Mouse (Mus musculus): ENCODE data around the gene Rnf10. TPM values are rescaled to one million over a fixed set of nuclear protein-coding genes. Genes with fewer than 3 reads are reported as not detected.
"Not testable (repeated sequence)": the region's sequence is repeated elsewhere in the genome, so short reads cannot be mapped to it uniquely, and the experiment has no call there.

Gene Rnf10
- polyA plus RNA-seq, 1 experiment from 2014 or later: 77.1 TPM

DNA sequence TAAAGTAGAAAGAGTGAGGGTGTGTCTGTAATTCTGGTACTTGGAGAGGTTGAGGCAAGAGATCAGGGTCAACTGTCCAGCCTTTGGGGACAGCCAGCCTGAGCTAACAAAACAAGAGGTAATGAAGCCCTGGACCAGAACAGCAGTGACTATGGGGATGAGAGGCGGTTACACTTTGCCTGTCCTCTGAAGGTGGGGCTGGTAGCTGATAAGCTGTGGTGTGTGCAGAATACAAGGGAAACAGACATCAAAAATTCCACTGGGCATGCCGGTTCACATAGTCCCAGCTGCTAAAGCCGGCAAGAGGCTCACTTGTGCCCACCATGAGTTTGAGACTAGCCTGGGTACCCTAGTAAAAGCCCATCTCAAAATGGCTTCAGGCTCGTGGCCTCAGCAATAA is 39.7 kb upstream of the Rnf10 start:
- ATAC-seq (ENCODE audit: insufficient number of reproducible peaks, insufficient read depth, low FRiP score, low read depth): no peak
- Histone ChIP-seq H3K9ac (ENCODE audit: low read length) (no peak overlapping the region), H3K27me3 (ENCODE audit: control insufficient read depth, insufficient read depth, low read length) (no peaks in the 10 kb centered on the region), H3K9me3 (ENCODE audit: control insufficient read depth, low read length) (no peaks in the 10 kb centered on the region), H3K4me3 (ENCODE audit: control insufficient read depth in 1 of 2, insufficient read depth in 1 of 2, low read depth in 1 of 2, low read length in 2 of 2) (no peak overlapping the region), H3K36me3 (ENCODE audit: control insufficient read depth, insufficient read depth, low read length) (no peaks in the 10 kb centered on the region), H3K27ac (replicated peaks in 1 of 2; ENCODE audit: control insufficient read depth in 1 of 2, insufficient read depth in 1 of 2, low read depth in 2 of 2, low read length in 2 of 2) (peak overlapping the region; percentile 19 to 41; a peak in 2 of 4 replicates), H3K4me1 (ENCODE audit: control insufficient read depth in 2 of 2, insufficient read depth in 2 of 2, low read length in 2 of 2) (peaks cover 21 to 25% of the 10 kb centered on the region in 2 experiments), H3K4me2 (ENCODE audit: low read length) (no peak overlapping the region)
- 39% methylated on average over 4 of the region's 4 CpGs for WGBS

DNA sequence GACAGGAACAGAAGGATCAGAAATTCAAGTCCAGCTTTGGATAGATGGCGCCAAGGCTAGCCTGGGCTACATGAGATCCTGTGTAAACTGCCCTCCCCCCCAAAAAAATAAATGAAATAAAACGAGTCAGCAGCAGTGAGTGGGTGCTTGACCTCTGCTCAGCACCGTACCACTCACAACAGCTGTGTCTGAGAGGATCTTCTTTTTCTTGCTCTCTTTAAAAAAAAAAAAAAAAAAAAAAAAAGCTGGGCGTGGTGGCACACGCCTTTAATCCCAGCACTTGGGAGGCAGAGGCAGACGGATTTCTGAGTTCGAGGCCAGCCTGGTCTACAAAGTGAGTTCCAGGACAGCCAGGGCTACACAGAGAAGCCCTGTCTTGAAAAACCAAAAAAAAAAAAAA is 29.5 kb upstream of the Rnf10 start:
- ATAC-seq (ENCODE audit: insufficient number of reproducible peaks, insufficient read depth, low FRiP score, low read depth); H3K27ac ChIP-seq (replicated peaks in 1 of 2; ENCODE audit: control insufficient read depth in 1 of 2, insufficient read depth in 1 of 2, low read depth in 2 of 2, low read length in 2 of 2); H3K9me3 ChIP-seq (ENCODE audit: control insufficient read depth, low read length); H3K4me3 ChIP-seq (ENCODE audit: control insufficient read depth in 1 of 2, insufficient read depth in 1 of 2, low read depth in 1 of 2, low read length in 2 of 2); H3K4me2 ChIP-seq (ENCODE audit: low read length); H3K27me3 ChIP-seq (ENCODE audit: control insufficient read depth, insufficient read depth, low read length): not testable (repeated sequence)
- peaks cover 25% of the 10 kb centered on the region for H3K36me3 ChIP-seq (ENCODE audit: control insufficient read depth, insufficient read depth, low read length)
- peaks cover 4 to 24% of the 10 kb centered on the region in 2 experiments for H3K4me1 ChIP-seq (ENCODE audit: control insufficient read depth in 2 of 2, insufficient read depth in 2 of 2, low read length in 2 of 2)
- peak overlapping the region; percentile 79; the same call in 1 of the 2 replicates for H3K9ac ChIP-seq (ENCODE audit: low read length)
- WGBS: 83% methylated on average over 3 of the region's 7 CpGs

DNA sequence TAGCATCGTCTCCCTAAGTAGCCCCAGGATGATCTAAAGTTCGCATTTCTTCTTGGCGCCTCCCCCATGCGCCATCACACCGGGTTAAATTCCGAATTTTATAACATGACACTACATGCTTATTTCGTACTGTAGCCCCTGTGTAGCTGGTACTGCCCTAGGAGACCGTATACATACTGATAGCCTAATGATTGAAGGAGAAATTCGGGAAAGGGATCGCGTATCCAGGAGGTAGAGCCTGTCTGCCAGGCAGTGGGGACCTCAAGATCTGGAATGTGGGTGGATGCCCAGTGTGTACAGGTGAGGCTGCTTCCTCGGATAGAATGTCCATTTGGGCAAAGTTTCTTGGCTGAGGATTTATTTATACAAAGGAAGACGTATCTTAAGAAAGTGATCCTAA is 28.9 kb upstream of the Rnf10 start:
- no peak for ATAC-seq (ENCODE audit: insufficient number of reproducible peaks, insufficient read depth, low FRiP score, low read depth)

DNA sequence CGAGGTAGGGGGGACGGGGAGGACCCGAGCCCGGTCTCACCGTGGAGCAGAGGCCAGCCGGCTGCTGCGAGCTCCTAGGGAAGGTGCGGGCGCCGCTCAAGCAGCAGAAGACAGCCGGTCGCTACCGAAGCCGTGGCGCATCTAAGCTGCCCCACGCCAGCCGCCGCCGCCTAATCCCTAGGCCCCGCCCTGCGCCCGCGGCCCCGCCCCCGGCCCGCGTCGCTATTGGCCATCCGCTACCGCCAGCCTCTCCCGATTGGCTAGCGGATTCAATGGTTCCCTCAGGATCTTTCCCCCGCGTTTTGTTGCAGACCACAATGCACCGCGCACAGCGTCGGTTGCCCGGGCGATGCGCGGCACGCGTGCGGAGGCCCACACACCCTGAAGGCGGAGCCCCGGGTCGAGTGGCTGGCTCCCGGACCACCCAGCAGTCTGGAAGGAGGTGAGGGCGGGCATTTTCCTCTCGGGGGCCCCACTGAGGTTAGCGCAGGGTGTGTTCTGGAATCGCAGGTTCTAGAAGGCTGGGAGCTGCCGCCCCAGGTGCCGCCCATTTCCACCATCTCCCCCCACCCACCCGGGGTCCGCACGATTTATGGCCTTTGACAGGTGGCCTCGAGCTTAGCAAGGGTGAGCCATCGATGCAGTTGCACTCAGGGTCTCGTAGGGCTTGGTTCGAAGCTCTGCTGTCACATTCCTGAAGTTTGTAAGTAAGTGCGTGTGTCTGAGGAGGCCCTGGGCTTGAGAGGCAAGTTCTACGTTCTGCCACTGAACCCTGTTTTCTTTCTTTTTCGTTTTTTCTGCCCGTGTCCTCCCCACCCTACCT is 28.3 kb upstream of the Rnf10 start, which contains the start of gene Dynll1:
Gene Dynll1, minus strand, starts transcription at position 208 of the 823 bp plus-strand sequence.
- peak within 1 kb of the TSS; percentile 82 to 97 for H3K4me3 ChIP-seq (ENCODE audit: control insufficient read depth in 1 of 2, insufficient read depth in 1 of 2, low read depth in 1 of 2, low read length in 2 of 2)
- WGBS: under 1% methylated on average over 62 of the region's 66 CpGs

More for the DNA sequence above, 28.9 kb upstream of the Rnf10 start:
- Histone ChIP-seq H3K36me3 (ENCODE audit: control insufficient read depth, insufficient read depth, low read length) (peaks cover 31% of the 10 kb centered on the region), H3K27ac (replicated peaks in 1 of 2; ENCODE audit: control insufficient read depth in 1 of 2, insufficient read depth in 1 of 2, low read depth in 2 of 2, low read length in 2 of 2) (peak overlapping the region; percentile 6 to 65), H3K4me1 (ENCODE audit: control insufficient read depth in 2 of 2, insufficient read depth in 2 of 2, low read length in 2 of 2) (peaks cover 4 to 24% of the 10 kb centered on the region in 2 experiments), H3K9me3 (ENCODE audit: control insufficient read depth, low read length) (no peaks in the 10 kb centered on the region), H3K4me3 (ENCODE audit: control insufficient read depth in 1 of 2, insufficient read depth in 1 of 2, low read depth in 1 of 2, low read length in 2 of 2) (peak overlapping the region; percentile 47 to 82), H3K4me2 (ENCODE audit: low read length) (peak overlapping the region; percentile 83), H3K27me3 (ENCODE audit: control insufficient read depth, insufficient read depth, low read length) (no peaks in the 10 kb centered on the region), H3K9ac (ENCODE audit: low read length) (peak overlapping the region; percentile 79)
- WGBS: 31% methylated on average over 13 of the region's 13 CpGs

DNA sequence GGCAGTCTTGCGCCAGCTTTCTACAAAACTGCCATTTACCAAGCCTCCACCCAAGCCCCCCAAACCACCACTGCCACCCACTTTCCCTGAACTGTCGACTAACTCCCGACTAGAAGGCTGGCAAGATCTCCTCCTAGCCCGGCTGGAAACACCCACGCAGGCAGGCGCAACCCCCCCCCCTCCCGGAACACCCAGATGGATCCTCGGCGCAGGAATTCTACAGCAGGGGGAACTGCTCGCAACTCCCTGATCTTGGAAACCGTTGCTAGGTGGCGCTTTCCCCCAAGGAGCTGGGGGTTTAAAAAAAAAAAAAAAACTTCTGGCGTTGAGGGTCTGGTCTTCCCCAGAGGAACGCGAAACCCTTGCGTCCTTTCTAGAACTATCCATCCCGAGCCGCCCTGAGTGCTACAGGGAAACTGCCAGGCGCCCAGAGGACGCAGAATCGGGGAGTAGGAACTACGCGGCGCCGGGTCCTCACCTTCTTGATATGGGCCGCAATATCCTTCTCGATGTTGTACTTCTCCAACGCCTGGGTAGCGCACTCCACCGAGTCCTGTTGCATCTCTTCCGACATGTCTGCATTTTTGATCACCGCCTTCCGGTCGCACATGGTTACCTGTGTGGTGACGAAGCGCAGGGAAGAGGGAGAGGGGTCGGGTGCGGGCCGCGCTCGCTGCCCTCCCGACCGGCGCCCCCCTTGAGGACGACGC is 27.5 kb upstream of the Rnf10 start:
- no peak; the same call in 1 of the 2 replicates for ATAC-seq (ENCODE audit: insufficient number of reproducible peaks, insufficient read depth, low FRiP score, low read depth)
- H3K27ac ChIP-seq (replicated peaks in 1 of 2; ENCODE audit: control insufficient read depth in 1 of 2, insufficient read depth in 1 of 2, low read depth in 2 of 2, low read length in 2 of 2): peak overlapping the region; percentile 74 to 89
- peak overlapping the region; percentile 89 for H3K9ac ChIP-seq (ENCODE audit: low read length)
- no peaks in the 10 kb centered on the region for H3K27me3 ChIP-seq (ENCODE audit: control insufficient read depth, insufficient read depth, low read length)
- H3K36me3 ChIP-seq (ENCODE audit: control insufficient read depth, insufficient read depth, low read length): peaks cover 45% of the 10 kb centered on the region
- peak overlapping the region; percentile 83 for H3K4me2 ChIP-seq (ENCODE audit: low read length)
- H3K4me1 ChIP-seq (ENCODE audit: control insufficient read depth in 2 of 2, insufficient read depth in 2 of 2, low read length in 2 of 2): peaks cover 4 to 24% of the 10 kb centered on the region in 2 experiments
- H3K4me3 ChIP-seq (ENCODE audit: control insufficient read depth in 1 of 2, insufficient read depth in 1 of 2, low read depth in 1 of 2, low read length in 2 of 2): peak overlapping the region; percentile 82 to 97
- 1% methylated on average over 46 of the region's 46 CpGs for WGBS
- no peaks in the 10 kb centered on the region for H3K9me3 ChIP-seq (ENCODE audit: control insufficient read depth, low read length)

More for the DNA sequence above, 28.3 kb upstream of the Rnf10 start, which contains the start of gene Dynll1:
- Histone ChIP-seq H3K9ac (ENCODE audit: low read length) (peak within 1 kb of the TSS; percentile 89), H3K4me2 (ENCODE audit: low read length) (peak within 1 kb of the TSS; percentile 83), H3K4me1 (ENCODE audit: control insufficient read depth in 2 of 2, insufficient read depth in 2 of 2, low read length in 2 of 2) (peaks cover 4 to 24% of the 10 kb centered on the region in 2 experiments), H3K36me3 (ENCODE audit: control insufficient read depth, insufficient read depth, low read length) (peaks cover 37% of the 10 kb centered on the region), H3K27ac (replicated peaks in 1 of 2; ENCODE audit: control insufficient read depth in 1 of 2, insufficient read depth in 1 of 2, low read depth in 2 of 2, low read length in 2 of 2) (peak within 1 kb of the TSS; percentile 74 to 89), H3K9me3 (ENCODE audit: control insufficient read depth, low read length) (no peaks in the 10 kb centered on the region), H3K27me3 (ENCODE audit: control insufficient read depth, insufficient read depth, low read length) (no peaks in the 10 kb centered on the region)
- peak; percentile 99 for ATAC-seq (ENCODE audit: insufficient number of reproducible peaks, insufficient read depth, low FRiP score, low read depth)

DNA sequence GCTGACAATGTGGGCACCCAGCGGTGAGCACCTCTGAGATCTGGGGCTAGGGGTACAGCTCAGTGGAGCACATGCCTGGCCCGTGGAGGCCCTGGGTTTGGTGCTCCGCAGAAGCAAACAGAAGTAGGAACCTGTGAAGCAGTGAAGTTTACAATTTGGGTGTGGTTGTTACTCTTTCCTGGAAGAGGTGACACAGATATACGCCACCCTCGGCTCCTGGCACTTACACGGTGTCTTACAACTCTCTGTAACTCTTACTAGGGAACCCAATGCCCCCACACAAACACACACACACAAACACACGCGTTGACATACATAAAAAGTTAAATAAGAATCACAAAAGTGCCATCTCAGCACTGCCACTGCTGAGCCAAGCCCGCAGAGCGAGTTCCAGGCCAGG is 23.6 kb upstream of the Rnf10 start:
- 79% methylated on average over 10 of the region's 10 CpGs for WGBS
- Histone ChIP-seq H3K4me1 (ENCODE audit: control insufficient read depth in 2 of 2, insufficient read depth in 2 of 2, low read length in 2 of 2) (peaks cover 4 to 18% of the 10 kb centered on the region in 2 experiments), H3K4me2 (ENCODE audit: low read length) (no peak overlapping the region), H3K9ac (ENCODE audit: low read length) (no peak overlapping the region), H3K9me3 (ENCODE audit: control insufficient read depth, low read length) (no peaks in the 10 kb centered on the region), H3K4me3 (ENCODE audit: control insufficient read depth in 1 of 2, insufficient read depth in 1 of 2, low read depth in 1 of 2, low read length in 2 of 2) (no peak overlapping the region), H3K36me3 (ENCODE audit: control insufficient read depth, insufficient read depth, low read length) (peaks cover 70% of the 10 kb centered on the region), H3K27ac (replicated peaks in 1 of 2; ENCODE audit: control insufficient read depth in 1 of 2, insufficient read depth in 1 of 2, low read depth in 2 of 2, low read length in 2 of 2) (peak overlapping the region in 1 of 2 experiments; percentile 9; a peak in 1 of 4 replicates), H3K27me3 (ENCODE audit: control insufficient read depth, insufficient read depth, low read length) (no peaks in the 10 kb centered on the region)
- no peak for ATAC-seq (ENCODE audit: insufficient number of reproducible peaks, insufficient read depth, low FRiP score, low read depth)

DNA sequence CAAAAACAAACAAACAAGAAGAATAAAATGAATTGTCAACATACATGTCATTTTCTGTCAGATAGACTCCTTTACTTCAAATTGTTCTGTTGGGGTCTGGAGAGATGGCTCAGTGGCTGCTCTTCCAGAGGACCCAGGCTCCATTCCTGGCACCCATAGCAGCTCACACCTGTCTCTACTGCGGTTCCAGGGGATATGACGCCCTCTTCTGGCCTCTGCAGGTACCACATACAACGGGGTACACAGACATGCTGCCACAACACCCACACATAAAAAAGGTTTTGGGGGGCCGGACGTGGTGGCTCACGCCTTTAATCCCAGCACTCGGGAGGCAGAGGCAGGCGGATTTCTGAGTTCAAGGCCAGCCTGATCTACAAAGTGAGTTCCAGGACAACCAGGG is 21.5 kb upstream of the Rnf10 start:
- Histone ChIP-seq H3K4me3 (ENCODE audit: control insufficient read depth in 1 of 2, insufficient read depth in 1 of 2, low read depth in 1 of 2, low read length in 2 of 2) (no peak overlapping the region), H3K27ac (replicated peaks in 1 of 2; ENCODE audit: control insufficient read depth in 1 of 2, insufficient read depth in 1 of 2, low read depth in 2 of 2, low read length in 2 of 2) (no peak overlapping the region), H3K36me3 (ENCODE audit: control insufficient read depth, insufficient read depth, low read length) (peaks cover 83% of the 10 kb centered on the region), H3K9ac (ENCODE audit: low read length) (no peak overlapping the region), H3K4me2 (ENCODE audit: low read length) (no peak overlapping the region), H3K27me3 (ENCODE audit: control insufficient read depth, insufficient read depth, low read length) (no peaks in the 10 kb centered on the region), H3K4me1 (ENCODE audit: control insufficient read depth in 2 of 2, insufficient read depth in 2 of 2, low read length in 2 of 2) (peaks cover 4 to 10% of the 10 kb centered on the region in 2 experiments), H3K9me3 (ENCODE audit: control insufficient read depth, low read length) (no peaks in the 10 kb centered on the region)
- no peak for ATAC-seq (ENCODE audit: insufficient number of reproducible peaks, insufficient read depth, low FRiP score, low read depth)
- 87% methylated on average over 8 of the region's 8 CpGs for WGBS
